Mouse (Mus musculus): Measurements from ENCODE around the gene Cd24a.

- TF ChIP-seq CTCF (IDR thresholded peaks at IDR 0.05; ENCODE audit: borderline replicate concordance, insufficient read depth, low read depth, low read length) (no peak), POLR2A (IDR thresholded peaks at IDR 0.05; ENCODE audit: borderline replicate concordance, insufficient read depth, low read length) (no peak)
Observed at GRCm38 (mm10) chr10:43611081-43611480, 33.0 kb downstream of the Cd24a start.

Measured in cerebellum, adult 2 months (tissue).